Mouse (Mus musculus) midbrain, postnatal 0 days (tissue): ENCODE measurements around the gene Tiam1. TPM values are rescaled to one million over a fixed set of nuclear protein-coding genes. Genes with fewer than 3 reads are reported as not detected.

Experiments
- ATAC-seq: fragments of 200-750 bp; cut with Nextera tagmentation; 2 replicates; pipeline ENCODE4 v1.8.0; 2017; ENCODE audit warnings: moderate number of reproducible peaks, mild to moderate bottlenecking, moderate TSS enrichment, moderate library complexity; ENCODE audit not compliant: low FRiP score
- DNase-seq: peaks from one replicate; pipeline ENCODE4 v3.0.0-alpha.2; 2015; ENCODE audit warnings: low spot score
- H3K27ac ChIP-seq: fragments of 300-500 bp; sonication (generic); 2 replicates; pipeline ENCODE4 v1.5.1; 2014; ENCODE audit warnings: low read depth, mild to moderate bottlenecking, low read length, mixed read lengths
- H3K27me3 ChIP-seq: fragments of 300-500 bp; sonication (generic); 2 replicates; pipeline ENCODE4 v1.6.1; 2014; ENCODE audit warnings: low read length, control low read depth, mixed read lengths; ENCODE audit not compliant: insufficient read depth
- H3K36me3 ChIP-seq: fragments of 300-500 bp; sonication (generic); 2 replicates; pipeline ENCODE4 v1.6.1; 2014; ENCODE audit warnings: low read length, control low read depth, mixed read lengths; ENCODE audit not compliant: insufficient read depth
- H3K4me1 ChIP-seq: fragments of 300-500 bp; sonication (generic); 2 replicates; pipeline ENCODE4 v1.6.1; 2014; ENCODE audit warnings: mild to moderate bottlenecking, control low read depth, antibody characterized with exemption, low read length, mixed read lengths; ENCODE audit not compliant: insufficient read depth
- H3K4me2 ChIP-seq: fragments of 300-500 bp; sonication (generic); 2 replicates; pipeline ENCODE4 v1.6.1; 2014; ENCODE audit warnings: low read depth, mild to moderate bottlenecking, low read length, mixed read lengths; ENCODE audit not compliant: poor library complexity, severe bottlenecking
- H3K4me3 ChIP-seq: fragments of 300-500 bp; sonication (generic); 2 replicates; pipeline ENCODE4 v1.5.1; 2014; ENCODE audit warnings: low read depth, mild to moderate bottlenecking, low read length, moderate library complexity
- H3K9ac ChIP-seq: fragments of 300-500 bp; sonication (generic); replicated peaks from 2 replicates; pipeline ENCODE4 v1.6.1; 2014; ENCODE audit warnings: mild to moderate bottlenecking, low read length, moderate library complexity, mixed read lengths; ENCODE audit not compliant: poor library complexity, severe bottlenecking
- H3K9me3 ChIP-seq: fragments of 300-500 bp; sonication (generic); 2 replicates; pipeline ENCODE4 v1.6.1; 2016; ENCODE audit warnings: low read length, control low read depth
- CTCF ChIP-seq: IDR thresholded peaks from 2 replicates; pipeline ENCODE4 v1.5.1; 2016; ENCODE audit warnings: antibody characterized with exemption, mild to moderate bottlenecking
- WGBS: fragments of 180-500 bp; shearing (Covaris S2); extraction: QIAGEN DNeasy Blood & Tissue Kit; methylation state at CpG from one replicate; pipeline ENCODE4 v1.1.7; 2014; 5-methylcytosine and 5-hydroxymethylcytosine counted together
- polyA plus RNA-seq: library from polyadenylated mRNA; unstranded; fragments of >200 nt; fragmentation: Nextera tagmentation; extraction: Ambion mirVana; gene quantifications from 2 replicates; pipeline ENCODE4 v1.2.1, GENCODE M21; 2015
- total RNA-seq: library from RNA; depleted of rRNA; stranded (reverse); fragments of >200 nt; gene quantifications from 2 replicates; pipeline ENCODE4 v1.2.3, GENCODE M21; 2014

The Tiam1 gene
- total and polyA plus RNA-seq, 2 experiments from 2014 or later: 17.6 to 26.9 TPM

DNA sequence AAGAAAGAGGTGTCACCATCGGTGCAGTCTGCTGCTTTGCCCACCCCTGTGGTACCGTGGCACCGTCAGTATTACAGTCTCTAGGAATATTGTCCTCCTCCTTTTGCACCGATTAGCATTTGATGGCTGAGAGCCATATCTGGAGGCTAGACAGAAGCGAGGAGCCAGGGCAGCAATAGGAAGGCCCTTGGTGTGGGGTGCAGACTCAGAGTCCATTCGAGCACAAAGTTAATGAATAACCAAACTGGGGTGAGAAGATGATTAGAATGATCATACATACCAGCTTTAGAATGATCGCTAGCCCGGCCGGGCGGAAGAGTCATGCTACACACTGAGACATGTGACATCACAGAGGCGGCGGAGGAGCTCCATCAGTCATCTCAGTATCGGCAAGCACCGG lies 180.7 kb downstream of the Tiam1 start:
- no peak for DNase-seq
- no peak for TF ChIP-seq CTCF
- no peak overlapping the region for H3K27ac ChIP-seq

DNA sequence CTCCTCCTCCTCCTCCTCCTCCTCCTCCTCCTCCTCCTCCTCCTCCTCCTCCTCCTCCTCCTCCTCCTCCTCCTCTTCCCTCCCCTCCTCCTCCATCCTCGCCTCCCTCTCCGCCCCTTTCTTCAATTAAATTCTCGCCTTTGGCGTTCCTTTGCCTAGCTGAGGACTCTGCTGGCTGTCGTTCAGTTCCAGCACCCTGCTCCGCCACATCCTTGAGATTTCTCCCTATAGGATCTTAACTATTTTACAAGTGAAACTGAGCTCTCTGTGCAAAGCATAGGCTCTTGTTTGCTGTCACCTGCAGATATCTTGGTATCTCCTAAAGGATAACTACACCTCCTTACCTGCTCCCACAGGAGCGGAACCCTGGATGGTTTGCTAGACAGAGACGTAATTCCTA lies 182.7 kb downstream of the Tiam1 start:
- no peak for TF ChIP-seq CTCF
- WGBS: 23% methylated on average over 6 of the region's 8 CpGs
- Histone ChIP-seq H3K4me1 (0 out of 2 replicates have a peak, but pooled peaks cover 3% of the 10 kb centered on the region), H3K36me3 (no peaks in the 10 kb centered on the region), H3K4me2 (peak overlapping the region; percentile 58), H3K9ac (no peak overlapping the region), H3K9me3 (no peaks in the 10 kb centered on the region), H3K27ac (no peak overlapping the region), H3K27me3 (no peaks in the 10 kb centered on the region), H3K4me3 (peak overlapping the region; percentile 35)
- DNase-seq: no peak
- no peak for ATAC-seq

More for the DNA sequence above, 180.7 kb downstream of the Tiam1 start:
- ATAC-seq: no peak
- 93% methylated on average over 14 of the region's 14 CpGs for WGBS
- no peak overlapping the region for H3K4me3 ChIP-seq
- no peaks in the 10 kb centered on the region for H3K27me3 ChIP-seq
- H3K9me3 ChIP-seq: no peaks in the 10 kb centered on the region
- H3K4me1 ChIP-seq: 0 out of 2 replicates have a peak, but pooled peaks cover 3% of the 10 kb centered on the region
- H3K36me3 ChIP-seq: no peaks in the 10 kb centered on the region
- H3K4me2 ChIP-seq: no peak overlapping the region
- H3K9ac ChIP-seq: no peak overlapping the region

DNA sequence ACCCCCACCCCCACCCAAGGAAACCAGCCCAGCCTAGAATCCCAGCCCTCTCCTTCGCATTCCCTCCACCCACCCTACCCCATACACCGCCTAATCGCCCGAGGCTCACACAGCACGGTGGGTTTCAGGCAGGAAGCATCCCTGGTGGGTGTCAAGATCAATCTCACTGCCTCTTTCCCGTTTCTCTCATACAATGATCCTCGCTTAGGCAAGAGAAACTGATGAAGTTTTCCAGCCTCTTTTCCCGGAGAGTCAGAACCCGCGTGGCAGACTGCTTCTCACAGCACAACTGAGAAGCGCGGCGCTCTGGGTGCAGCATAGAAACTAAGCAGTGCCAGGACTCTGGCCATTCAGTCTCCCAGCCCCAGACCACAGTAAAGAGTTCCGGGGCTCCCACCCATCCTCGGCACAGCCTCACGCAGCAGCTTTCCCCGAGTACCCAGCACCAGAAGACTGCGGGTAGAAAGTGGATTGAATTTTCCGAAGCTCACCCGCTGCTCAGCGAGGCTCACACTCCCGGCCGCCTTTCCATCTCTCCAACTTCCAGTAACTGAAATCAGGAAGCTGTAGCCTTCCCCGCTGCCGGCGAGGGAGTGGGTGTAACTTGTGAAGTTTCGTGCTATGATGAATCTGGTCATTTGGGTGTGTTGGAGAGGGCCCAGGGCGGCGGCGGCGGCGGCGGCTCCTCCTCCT lies 183.2 kb downstream of the Tiam1 start:
- Histone ChIP-seq H3K4me1 (0 out of 2 replicates have a peak, but pooled peaks cover 3% of the 10 kb centered on the region), H3K27me3 (no peaks in the 10 kb centered on the region), H3K9me3 (no peaks in the 10 kb centered on the region), H3K9ac (no peak overlapping the region), H3K27ac (no peak overlapping the region), H3K36me3 (no peaks in the 10 kb centered on the region), H3K4me2 (peak overlapping the region; percentile 58), H3K4me3 (peak overlapping the region; percentile 35)
- WGBS: under 1% methylated on average over 31 of the region's 33 CpGs
- TF ChIP-seq CTCF: no peak
- peak; percentile 38 for DNase-seq
- ATAC-seq: peak; percentile 67; the same call in 1 of the 2 replicates

DNA sequence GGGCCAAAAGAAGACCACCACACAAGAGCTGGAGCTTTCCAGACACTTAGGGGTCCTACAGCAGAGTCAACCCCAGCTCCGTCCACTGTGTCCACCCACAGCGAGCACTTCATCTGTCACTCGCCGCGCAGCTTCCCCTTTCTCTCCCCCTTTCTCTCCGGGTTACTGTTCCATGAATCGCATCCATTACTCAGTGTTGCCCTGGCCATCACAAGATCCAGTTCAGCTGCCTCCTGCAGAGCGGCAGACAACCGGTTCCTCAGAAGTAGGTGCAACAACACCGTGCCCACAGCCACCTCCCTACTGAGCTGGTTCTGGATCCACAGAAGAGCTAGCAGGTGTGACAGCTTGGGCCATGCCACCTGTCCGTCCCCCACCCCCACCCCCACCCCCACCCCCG lies 184.6 kb downstream of the Tiam1 start:
- no peak overlapping the region for H3K4me3 ChIP-seq
- TF ChIP-seq CTCF: no peak
- H3K27me3 ChIP-seq: no peaks in the 10 kb centered on the region
- 0 out of 2 replicates have a peak, but pooled peaks cover 3% of the 10 kb centered on the region for H3K4me1 ChIP-seq
- 39% methylated on average over 12 of the region's 12 CpGs for WGBS
- no peaks in the 10 kb centered on the region for H3K9me3 ChIP-seq
- no peak for DNase-seq
- ATAC-seq: no peak
- H3K4me2 ChIP-seq: no peak overlapping the region
- no peak overlapping the region for H3K9ac ChIP-seq
- H3K36me3 ChIP-seq: no peaks in the 10 kb centered on the region
- H3K27ac ChIP-seq: no peak overlapping the region

DNA sequence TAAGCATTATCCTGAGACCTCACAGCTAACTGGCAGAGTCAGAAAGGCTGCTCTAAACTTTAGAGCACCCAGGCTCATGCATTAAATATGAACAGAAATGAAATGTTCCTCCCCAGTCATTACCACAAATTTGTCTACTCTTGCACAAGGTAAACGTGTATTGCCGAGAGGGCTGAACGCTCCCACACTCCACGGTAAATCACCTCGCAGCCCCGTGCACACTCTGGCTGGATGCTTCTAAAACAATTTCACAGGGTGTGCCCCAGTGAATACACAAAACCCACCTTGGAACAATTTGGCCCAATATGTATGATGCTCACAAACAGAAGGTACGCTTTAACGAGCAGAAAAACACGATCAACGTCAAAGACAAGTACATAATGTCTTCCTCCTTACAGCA lies 185.5 kb downstream of the Tiam1 start:
- no peaks in the 10 kb centered on the region for H3K9me3 ChIP-seq
- ATAC-seq: no peak
- 72% methylated on average over 10 of the region's 10 CpGs for WGBS
- no peak for DNase-seq
- H3K27me3 ChIP-seq: no peaks in the 10 kb centered on the region
- H3K36me3 ChIP-seq: no peaks in the 10 kb centered on the region
- no peak overlapping the region for H3K9ac ChIP-seq
- H3K27ac ChIP-seq: no peak overlapping the region
- TF ChIP-seq CTCF: no peak
- H3K4me2 ChIP-seq: no peak overlapping the region
- no peak overlapping the region for H3K4me3 ChIP-seq
- H3K4me1 ChIP-seq: 0 out of 2 replicates have a peak, but pooled peaks cover 3% of the 10 kb centered on the region

DNA sequence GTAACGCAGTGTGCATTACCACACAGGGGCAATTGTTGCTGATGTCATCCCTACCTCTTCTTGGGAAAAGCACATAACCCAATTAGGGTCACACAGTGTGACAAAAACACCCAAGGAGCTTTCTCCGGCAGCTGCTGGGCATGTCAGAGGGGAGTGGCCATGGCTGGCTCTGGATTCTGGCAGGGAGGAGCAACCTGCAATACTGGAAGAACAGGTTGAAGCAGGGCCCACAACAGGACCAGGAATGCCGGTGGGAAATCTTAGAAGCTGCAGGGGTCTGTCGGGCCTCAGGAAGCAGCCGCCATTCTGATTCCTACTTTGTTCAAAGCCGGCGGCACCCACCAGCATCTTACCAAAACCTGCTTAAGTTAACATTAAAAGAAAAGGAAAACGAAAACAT lies 189.0 kb downstream of the Tiam1 start:
- DNase-seq (no peak), ATAC-seq (no peak)
- no peak overlapping the region for H3K4me3 ChIP-seq
- TF ChIP-seq CTCF: no peak
- 73% methylated on average over 8 of the region's 8 CpGs for WGBS
- H3K9me3 ChIP-seq: no peaks in the 10 kb centered on the region
- no peaks in the 10 kb centered on the region for H3K4me1 ChIP-seq
- no peak overlapping the region for H3K4me2 ChIP-seq
- no peak overlapping the region for H3K27ac ChIP-seq
- H3K36me3 ChIP-seq: no peaks in the 10 kb centered on the region
- H3K9ac ChIP-seq: no peak overlapping the region
- no peaks in the 10 kb centered on the region for H3K27me3 ChIP-seq
